Mouse (Mus musculus) limb, embryonic 11.5 days (tissue): ENCODE measurements around the gene Vdac1. TPM values are rescaled to one million over a fixed set of nuclear protein-coding genes. Genes with fewer than 3 reads are reported as not detected.

ENCODE experiments used
- ATAC-seq: fragments of 200-750 bp; cut with Nextera tagmentation; 2 replicates; pipeline ENCODE4 v1.8.0; 2017; ENCODE audit warnings: low read depth; ENCODE audit not compliant: insufficient number of reproducible peaks, low FRiP score, low TSS enrichment
- DNase-seq: peaks from one replicate; pipeline ENCODE4 v3.0.0-alpha.2; 2015; ENCODE audit warnings: low spot score
- H3K27ac ChIP-seq: fragments of 300-500 bp; sonication (generic); replicated peaks from 2 replicates; pipeline ENCODE4 v1.5.1; 2014; ENCODE audit warnings: low read depth, mild to moderate bottlenecking, low read length
- H3K27me3 ChIP-seq: fragments of 300-500 bp; sonication (generic); 2 replicates; pipeline ENCODE4 v1.6.1; 2014; ENCODE audit warnings: mild to moderate bottlenecking, low read length, mixed read lengths; ENCODE audit not compliant: control insufficient read depth, insufficient read depth
- H3K36me3 ChIP-seq: fragments of 300-500 bp; sonication (generic); 2 replicates; pipeline ENCODE4 v1.6.1; 2014; ENCODE audit warnings: mild to moderate bottlenecking, low read length, moderate library complexity, mixed read lengths; ENCODE audit not compliant: control insufficient read depth, insufficient read depth
- H3K4me1 ChIP-seq: fragments of 300-500 bp; sonication (generic); 2 replicates; pipeline ENCODE4 v1.6.1; 2014; ENCODE audit warnings: low read length, mixed read lengths; ENCODE audit not compliant: control insufficient read depth, insufficient read depth
- H3K4me2 ChIP-seq: fragments of 300-500 bp; sonication (generic); 2 replicates; pipeline ENCODE4 v1.6.1; 2014; ENCODE audit warnings: low read depth, mild to moderate bottlenecking, moderate library complexity; ENCODE audit not compliant: severe bottlenecking
- H3K4me3 ChIP-seq: fragments of 300-500 bp; sonication (generic); 2 replicates; pipeline ENCODE4 v1.5.1; 2014; ENCODE audit warnings: low read depth, low read length
- H3K9ac ChIP-seq: fragments of 300-500 bp; sonication (generic); 2 replicates; pipeline ENCODE4 v1.6.1; 2014; ENCODE audit warnings: mild to moderate bottlenecking, low read length
- H3K9me3 ChIP-seq: fragments of 300-500 bp; sonication (generic); 2 replicates; pipeline ENCODE4 v1.6.1; 2016; ENCODE audit warnings: low read length; ENCODE audit not compliant: control insufficient read depth
- WGBS: fragments of 180-500 bp; shearing (Covaris S2); extraction: QIAGEN DNeasy Blood & Tissue Kit; methylation state at CpG from one replicate; pipeline ENCODE4 v1.1.7; 2014; 5-methylcytosine and 5-hydroxymethylcytosine counted together
- polyA plus RNA-seq: library from polyadenylated mRNA; unstranded; fragments of >200 nt; fragmentation: Nextera tagmentation; extraction: Ambion mirVana; gene quantifications from 2 replicates; pipeline ENCODE4 v1.2.1, GENCODE M21; 2014

Gene Vdac1
- polyA plus RNA-seq, 1 experiment from 2014 or later = 191 TPM

- H3K4me2 ChIP-seq = no peak overlapping the region
- H3K4me1 ChIP-seq = no peaks in the 10 kb centered on the region
- H3K27me3 ChIP-seq = no peaks in the 10 kb centered on the region
- H3K9ac ChIP-seq = no peak overlapping the region
- H3K9me3 ChIP-seq = no peaks in the 10 kb centered on the region
- H3K4me3 ChIP-seq = no peak overlapping the region
- no peaks in the 10 kb centered on the region for H3K36me3 ChIP-seq
- WGBS = 43% methylated on average over 16 of the region's 16 CpGs
- no peak overlapping the region for H3K27ac ChIP-seq
- DNase-seq = peak; percentile 32
- ATAC-seq = no peak
Observed at GRCm38 (mm10) chr11:52332421-52333118, 28.1 kb upstream of the Vdac1 start.

- no peaks in the 10 kb centered on the region for H3K36me3 ChIP-seq
- no peak overlapping the region for H3K4me3 ChIP-seq
- H3K9ac ChIP-seq = no peak overlapping the region
- H3K27me3 ChIP-seq = no peaks in the 10 kb centered on the region
- no peak overlapping the region for H3K27ac ChIP-seq
- no peak overlapping the region for H3K4me2 ChIP-seq
- DNase-seq (no peak), ATAC-seq (no peak)
- H3K4me1 ChIP-seq = no peaks in the 10 kb centered on the region
- WGBS = 91% methylated on average over 13 of the region's 13 CpGs
- no peaks in the 10 kb centered on the region for H3K9me3 ChIP-seq
Observed at GRCm38 (mm10) chr11:52333616-52334015, 27.0 kb upstream of the Vdac1 start.

GRCm38 (mm10) chr11:52335263-52335662 lies 25.4 kb upstream of the Vdac1 start:
- no peaks in the 10 kb centered on the region for H3K4me1 ChIP-seq
- H3K27ac ChIP-seq = no peak overlapping the region
- H3K4me2 ChIP-seq = no peak overlapping the region
- no peaks in the 10 kb centered on the region for H3K36me3 ChIP-seq
- no peaks in the 10 kb centered on the region for H3K9me3 ChIP-seq
- DNase-seq (no peak), ATAC-seq (no peak)
- 82% methylated on average over 4 of the region's 4 CpGs for WGBS
- no peak overlapping the region for H3K4me3 ChIP-seq
- no peaks in the 10 kb centered on the region for H3K27me3 ChIP-seq
- no peak overlapping the region for H3K9ac ChIP-seq

- Histone ChIP-seq H3K4me3 (no peak overlapping the region), H3K36me3 (no peaks in the 10 kb centered on the region; the same call in 1 of the 2 replicates), H3K9ac (no peak overlapping the region), H3K4me2 (no peak overlapping the region), H3K9me3 (no peaks in the 10 kb centered on the region), H3K27ac (no peak overlapping the region), H3K4me1 (no peaks in the 10 kb centered on the region), H3K27me3 (no peaks in the 10 kb centered on the region)
- DNase-seq = no peak
- WGBS = 79% methylated on average over 7 of the region's 7 CpGs
- ATAC-seq = no peak
Observed at GRCm38 (mm10) chr11:52335924-52336323, 24.7 kb upstream of the Vdac1 start.

- WGBS = 76% methylated on average over 10 of the region's 10 CpGs
Observed at GRCm38 (mm10) chr11:52337651-52338295, 22.9 kb upstream of the Vdac1 start.

GRCm38 (mm10) chr11:52338351-52338750 lies 22.3 kb upstream of the Vdac1 start:
- Histone ChIP-seq H3K27me3 (no peaks in the 10 kb centered on the region), H3K9me3 (no peaks in the 10 kb centered on the region), H3K36me3 (no peaks in the 10 kb centered on the region; the same call in 1 of the 2 replicates), H3K4me1 (no peaks in the 10 kb centered on the region), H3K4me2 (no peak overlapping the region), H3K4me3 (no peak overlapping the region), H3K9ac (no peak overlapping the region), H3K27ac (no peak overlapping the region)
- WGBS = 66% methylated on average over 3 of the region's 3 CpGs
- no peak for DNase-seq
- no peak for ATAC-seq

More at GRCm38 (mm10) chr11:52337651-52338295, 22.9 kb upstream of the Vdac1 start:
- DNase-seq (no peak), ATAC-seq (no peak)
- Histone ChIP-seq H3K4me1 (no peaks in the 10 kb centered on the region), H3K27ac (no peak overlapping the region), H3K9me3 (no peaks in the 10 kb centered on the region), H3K9ac (no peak overlapping the region), H3K4me3 (no peak overlapping the region), H3K4me2 (no peak overlapping the region), H3K27me3 (no peaks in the 10 kb centered on the region), H3K36me3 (no peaks in the 10 kb centered on the region; the same call in 1 of the 2 replicates)

GRCm38 (mm10) chr11:52339098-52339497 lies 21.6 kb upstream of the Vdac1 start:
- WGBS = 88% methylated on average over 4 of the region's 4 CpGs
- DNase-seq = no peak
- H3K27ac ChIP-seq = no peak overlapping the region
- H3K9ac ChIP-seq = no peak overlapping the region
- H3K36me3 ChIP-seq = no peaks in the 10 kb centered on the region; the same call in 1 of the 2 replicates
- H3K4me1 ChIP-seq = no peaks in the 10 kb centered on the region
- no peaks in the 10 kb centered on the region for H3K9me3 ChIP-seq
- no peak overlapping the region for H3K4me2 ChIP-seq
- no peak for ATAC-seq
- no peaks in the 10 kb centered on the region for H3K27me3 ChIP-seq
- no peak overlapping the region for H3K4me3 ChIP-seq

- DNase-seq (no peak), ATAC-seq (no peak)
- H3K4me2 ChIP-seq = no peak overlapping the region
- no peaks in the 10 kb centered on the region for H3K9me3 ChIP-seq
- 89% methylated on average over 12 of the region's 12 CpGs for WGBS
- no peaks in the 10 kb centered on the region for H3K4me1 ChIP-seq
- no peaks in the 10 kb centered on the region; the same call in 1 of the 2 replicates for H3K36me3 ChIP-seq
- no peaks in the 10 kb centered on the region for H3K27me3 ChIP-seq
- no peak overlapping the region for H3K4me3 ChIP-seq
- H3K9ac ChIP-seq = no peak overlapping the region
- no peak overlapping the region for H3K27ac ChIP-seq
Observed at GRCm38 (mm10) chr11:52339512-52339911, 21.1 kb upstream of the Vdac1 start.
